Mouse (Mus musculus): ENCODE results near the gene Fhl2. TPM values are rescaled to one million over a fixed set of nuclear protein-coding genes. Genes with fewer than 3 reads are reported as not detected.

The Fhl2 gene
- polyA plus RNA-seq, 1 experiment from 2014 or later, result 380 TPM

DNA sequence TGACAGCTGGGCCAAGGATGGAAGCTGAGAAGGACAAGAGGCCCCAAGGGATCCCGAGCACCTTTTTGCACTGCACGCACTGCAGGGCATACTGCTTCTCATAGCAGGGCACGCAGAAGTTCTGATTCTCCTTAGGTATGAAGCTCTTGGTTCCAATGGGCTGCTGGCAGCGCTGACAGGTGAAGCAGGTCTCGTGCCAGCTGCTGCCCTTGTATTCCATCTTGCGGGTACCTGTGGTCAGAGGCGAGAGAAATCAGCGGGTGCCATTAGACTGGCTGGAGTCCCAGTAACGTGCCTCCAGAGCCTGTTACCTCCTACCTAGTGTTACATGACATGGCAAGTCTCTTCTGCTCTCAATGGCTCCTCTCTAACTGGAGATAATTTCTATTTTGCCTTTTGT, 65.2 kb downstream of the Fhl2 start:
- DNase-seq (ENCODE audit: low read depth, low spot score) (no peak), ATAC-seq (no peak)
- ChIA-PET POLR2A (interaction anchor here (1.0 kb wide), 1 partner anchor 31 kb away, joined by 4 read pairs; no protein-coding TSS in a partner anchor), CTCF (interaction anchor here (1.7 kb wide), 1 partner anchor 8 kb away, joined by 8 read pairs; no protein-coding TSS in a partner anchor)
- TF ChIP-seq CTCF (IDR thresholded peaks at IDR 0.05), result no peak
- no peaks in the 10 kb centered on the region for H3K27me3 ChIP-seq
- in situ Hi-C loops (cut with MboI; ENCODE audit: low pct_unique_long_range_greater_than_20kb), result loop anchor here (10.0 kb wide), 1 partner anchor 613 kb away; no protein-coding TSS in a partner anchor

DNA sequence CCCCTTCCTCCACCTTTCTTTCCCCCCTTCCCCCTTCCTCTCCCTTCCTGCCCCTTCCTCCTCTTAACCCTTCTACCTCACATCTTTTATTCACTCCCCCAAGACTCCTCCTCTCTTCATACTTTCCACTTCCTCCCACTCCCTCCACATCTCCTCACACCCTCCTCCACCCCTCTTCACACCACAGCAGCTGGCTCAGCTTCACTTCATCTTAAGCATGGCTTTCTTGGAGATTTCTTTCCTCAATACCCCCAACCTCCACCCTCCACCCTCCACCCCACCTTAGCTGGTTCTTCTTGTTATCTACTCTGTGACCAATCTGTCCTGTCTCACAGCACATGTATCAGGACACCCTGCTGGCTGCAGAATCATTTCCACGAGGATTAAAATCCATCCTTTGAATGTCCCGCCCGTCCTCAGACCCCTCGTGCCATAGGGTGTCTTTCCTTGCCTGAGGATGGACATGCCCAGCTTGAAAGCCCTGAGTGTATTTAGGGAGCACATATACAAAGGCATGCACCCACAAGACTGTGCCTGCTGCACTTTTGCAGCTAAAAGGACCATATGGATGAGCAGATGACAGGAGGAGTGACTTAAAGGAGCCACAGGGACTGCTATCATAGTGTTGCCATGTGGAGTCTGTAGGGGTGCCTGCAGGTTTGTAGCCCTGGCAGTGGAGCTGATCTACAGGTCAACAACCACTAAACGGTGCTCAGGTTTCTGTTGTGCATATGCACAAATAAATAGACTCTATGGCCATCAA, 66.4 kb downstream of the Fhl2 start:
- ChIA-PET POLR2A (interaction anchor here (0.6 kb wide), 1 partner anchor 1575 kb away, joined by 12 read pairs; no protein-coding TSS in a partner anchor), CTCF (interaction anchor here (1.1 to 1.7 kb wide), 2 partner anchors 9 to 11 kb away, joined by 3 to 8 read pairs; no protein-coding TSS in a partner anchor)
- ATAC-seq, result no peak
- TF ChIP-seq CTCF (IDR thresholded peaks at IDR 0.05), result no peak
- in situ Hi-C loops (cut with MboI; ENCODE audit: low pct_unique_long_range_greater_than_20kb), result loop anchor here (10.0 kb wide), 1 partner anchor 614 kb away; no protein-coding TSS in a partner anchor
- no peak for DNase-seq (ENCODE audit: low read depth, low spot score)
- H3K27me3 ChIP-seq, result no peaks in the 10 kb centered on the region

DNA sequence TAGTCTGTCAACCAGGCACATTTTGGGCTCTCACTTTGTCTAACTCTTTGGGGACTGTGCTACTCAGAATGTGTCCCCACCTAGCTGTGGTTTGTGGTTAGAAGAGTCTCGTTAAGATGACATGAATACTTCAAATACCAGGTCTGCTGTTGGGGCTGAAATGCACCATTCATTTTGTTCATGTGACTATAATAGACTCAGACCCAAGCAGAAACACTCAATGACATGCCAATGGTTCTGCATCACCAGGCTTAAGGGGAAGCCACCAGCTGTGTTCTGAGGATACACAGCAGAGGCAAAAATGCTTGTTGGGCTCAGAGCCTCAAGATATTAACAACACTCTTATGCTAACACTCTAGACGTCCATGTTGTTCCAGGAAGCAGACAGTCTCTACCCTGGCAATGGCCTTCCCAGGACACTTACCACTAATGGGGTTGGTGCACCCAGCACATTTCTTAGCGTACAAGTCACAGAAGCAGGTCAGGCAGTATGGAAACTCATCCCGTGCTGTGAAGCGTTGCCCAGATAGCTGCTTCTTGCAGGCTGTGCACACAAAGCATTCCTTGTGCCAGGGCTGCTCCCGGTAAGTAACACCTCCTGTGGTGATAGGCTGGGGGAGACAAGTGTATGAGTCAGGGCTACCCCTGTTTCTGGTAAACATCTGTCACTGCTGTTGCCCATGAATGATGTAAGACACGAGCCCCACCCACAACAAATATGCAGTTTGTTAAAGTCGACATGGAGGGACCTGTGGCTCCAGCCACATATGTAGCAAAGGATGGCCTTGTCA, 68.8 kb downstream of the Fhl2 start:
- DNase-seq (ENCODE audit: low read depth, low spot score) (no peak), ATAC-seq (peak; percentile 88)
- TF ChIP-seq CTCF (IDR thresholded peaks at IDR 0.05), result no peak
- ChIA-PET POLR2A (interaction anchor here (1.1 kb wide), 2 partner anchors 31 to 37 kb away, joined by 3 to 4 read pairs; no protein-coding TSS in a partner anchor), CTCF (interaction anchor here (1.0 to 1.5 kb wide), 3 partner anchors 11 to 141 kb away, joined by 3 to 8 read pairs (median 3); no protein-coding TSS in a partner anchor)
- no peaks in the 10 kb centered on the region for H3K27me3 ChIP-seq
- in situ Hi-C loops (cut with MboI; ENCODE audit: low pct_unique_long_range_greater_than_20kb), result no loop called here

DNA sequence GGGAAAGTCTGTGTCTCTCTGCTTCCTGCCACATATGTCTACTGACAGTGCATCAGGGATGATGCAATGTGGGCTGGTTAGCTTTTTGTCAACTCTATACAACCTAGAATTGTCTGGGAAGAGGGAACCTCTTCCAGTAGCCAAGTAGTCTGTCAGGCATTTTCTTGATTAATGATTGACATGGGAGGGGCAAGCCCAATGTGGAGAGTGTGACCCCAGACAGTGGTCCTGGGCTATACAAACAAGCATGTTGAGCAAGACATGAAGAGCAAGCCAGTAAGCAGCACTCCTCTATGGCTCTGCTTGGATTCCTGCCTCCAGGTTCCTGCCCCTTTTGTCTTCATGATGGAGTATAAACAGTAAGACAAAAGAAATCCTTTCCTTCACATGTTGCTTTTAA, 69.6 kb downstream of the Fhl2 start:
- TF ChIP-seq CTCF (IDR thresholded peaks at IDR 0.05), result no peak

DNA sequence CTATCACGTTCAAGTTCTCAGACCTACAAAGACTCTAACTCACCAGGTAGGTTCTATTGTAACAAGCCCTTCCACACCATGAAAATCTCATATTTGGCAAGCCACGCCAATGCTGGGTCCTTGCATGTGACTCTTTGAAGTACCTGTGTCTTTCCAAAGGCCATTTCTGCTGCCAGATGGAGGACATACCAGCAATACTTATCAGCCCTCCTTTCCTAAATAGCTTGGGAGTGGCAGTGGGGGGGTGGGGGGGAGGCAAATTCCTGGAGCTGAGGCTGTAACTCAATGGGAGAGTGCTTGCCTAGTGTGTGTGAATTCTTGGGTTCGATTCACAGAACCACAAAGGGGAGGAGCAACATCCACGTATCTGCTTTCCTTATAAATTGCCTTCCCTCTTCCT, 72.1 kb downstream of the Fhl2 start:
- DNase-seq (ENCODE audit: low read depth, low spot score), result no peak
- in situ Hi-C loops (cut with MboI; ENCODE audit: low pct_unique_long_range_greater_than_20kb), result no loop called here
- POLR2A ChIA-PET, result interaction anchor here (1.4 kb wide), 1 partner anchor 100 kb away, joined by 3 read pairs; no protein-coding TSS in a partner anchor
- no peak for ATAC-seq
- CTCF ChIA-PET, result interaction anchor here (0.9 kb wide), 1 partner anchor 138 kb away, joined by 3 read pairs; no protein-coding TSS in a partner anchor
- TF ChIP-seq CTCF (IDR thresholded peaks at IDR 0.05), result no peak
- no peaks in the 10 kb centered on the region for H3K27me3 ChIP-seq

More for the DNA sequence above, 69.6 kb downstream of the Fhl2 start:
- ATAC-seq, result no peak
- in situ Hi-C loops (cut with MboI; ENCODE audit: low pct_unique_long_range_greater_than_20kb), result no loop called here
- ChIA-PET CTCF (interaction anchor here (1.1 to 1.5 kb wide), 2 partner anchors 12 to 142 kb away, joined by 3 to 8 read pairs; no protein-coding TSS in a partner anchor), POLR2A (interaction anchor here (0.8 to 1.1 kb wide), 3 partner anchors 9 to 38 kb away, joined by 3 to 4 read pairs (median 3); no protein-coding TSS in a partner anchor)
- no peak for DNase-seq (ENCODE audit: low read depth, low spot score)
- H3K27me3 ChIP-seq, result no peaks in the 10 kb centered on the region

DNA sequence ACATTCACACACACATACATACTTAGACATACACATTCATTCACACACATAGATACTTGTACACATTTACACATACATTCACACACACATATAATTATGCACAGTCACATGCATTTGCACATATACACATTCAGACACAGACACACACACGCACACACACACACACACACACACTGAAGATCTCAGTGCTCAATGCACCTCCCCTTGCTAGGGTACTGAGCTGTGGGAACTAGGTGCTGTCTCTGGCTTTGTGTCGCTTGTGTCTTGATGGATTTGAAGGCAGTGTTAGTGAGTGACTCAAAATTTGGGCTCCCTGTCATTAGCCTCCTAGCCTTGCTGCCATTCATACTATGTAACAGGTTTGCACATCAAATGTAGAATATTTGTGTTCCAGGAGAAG, 74.2 kb downstream of the Fhl2 start:
- no peaks in the 10 kb centered on the region for H3K27me3 ChIP-seq
- ChIA-PET CTCF (interaction anchor here (0.7 to 2.1 kb wide), 4 partner anchors 9 to 142 kb away, joined by 3 to 7 read pairs (median 4); no protein-coding TSS in a partner anchor), POLR2A (interaction anchor here (0.6 kb wide), 1 partner anchor 22 kb away, joined by 3 read pairs; no protein-coding TSS in a partner anchor)
- ATAC-seq (no peak), DNase-seq (ENCODE audit: low read depth, low spot score) (no peak)
- no peak for TF ChIP-seq CTCF (IDR thresholded peaks at IDR 0.05)
- in situ Hi-C loops (cut with MboI; ENCODE audit: low pct_unique_long_range_greater_than_20kb), result no loop called here

DNA sequence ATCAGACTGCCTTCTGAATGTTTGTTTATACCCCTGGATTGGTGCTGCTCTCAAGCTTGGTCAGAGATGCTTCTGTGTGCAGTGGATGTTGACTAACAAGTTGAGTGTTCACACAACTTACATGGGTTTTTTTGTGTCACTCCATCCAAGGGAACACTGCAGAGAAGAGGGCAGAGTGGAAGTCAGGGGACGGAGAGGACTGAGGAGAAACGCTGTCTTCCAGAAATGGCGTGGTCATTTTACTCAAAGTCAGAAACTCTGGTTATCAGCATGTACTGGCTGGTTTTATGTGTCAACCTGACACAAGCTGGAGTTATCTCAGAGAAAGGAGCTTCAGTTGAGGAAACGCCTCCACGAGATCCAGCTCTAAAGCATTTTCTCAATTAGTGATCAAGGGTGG, 75.8 kb downstream of the Fhl2 start:
- ATAC-seq (no peak), DNase-seq (ENCODE audit: low read depth, low spot score) (no peak)
- CTCF ChIA-PET, result interaction anchor here (0.9 to 1.3 kb wide), 3 partner anchors 10 to 139 kb away, joined by 3 to 4 read pairs (median 3); no protein-coding TSS in a partner anchor
- no peak for TF ChIP-seq CTCF (IDR thresholded peaks at IDR 0.05)
- POLR2A ChIA-PET, result no interaction called here
- in situ Hi-C loops (cut with MboI; ENCODE audit: low pct_unique_long_range_greater_than_20kb), result no loop called here
- H3K27me3 ChIP-seq, result no peaks in the 10 kb centered on the region

DNA sequence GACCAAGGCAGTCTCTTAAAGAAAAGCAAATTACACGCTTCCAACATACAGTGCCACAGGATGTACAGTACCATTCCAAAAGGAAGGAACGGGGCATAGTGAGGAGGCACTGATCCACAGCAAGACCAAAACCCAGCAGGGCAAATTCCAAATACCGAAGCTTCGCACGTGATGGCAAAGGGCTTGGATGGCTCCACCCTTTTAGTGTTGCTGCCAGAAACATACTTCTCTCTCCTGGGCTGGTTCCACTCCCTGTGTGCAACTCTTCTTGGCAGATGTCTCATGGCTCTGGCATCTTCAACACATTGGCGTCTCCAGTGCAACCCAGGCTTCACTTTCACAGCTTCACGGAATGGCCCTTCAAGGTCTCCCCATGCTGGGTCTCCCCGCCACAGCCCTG, 79.3 kb downstream of the Fhl2 start:
- TF ChIP-seq CTCF (IDR thresholded peaks at IDR 0.05), result no peak
- DNase-seq (ENCODE audit: low read depth, low spot score) (peak; percentile 53), ATAC-seq (peak; percentile 88)
- in situ Hi-C loops (cut with MboI; ENCODE audit: low pct_unique_long_range_greater_than_20kb), result no loop called here
- H3K27me3 ChIP-seq, result no peaks in the 10 kb centered on the region
- ChIA-PET POLR2A (interaction anchor here (0.7 to 1.1 kb wide), 3 partner anchors 26 to 137 kb away, joined by 3 to 4 read pairs (median 3); no protein-coding TSS in a partner anchor), CTCF (interaction anchor here (0.9 to 1.6 kb wide), 2 partner anchors 146 to 147 kb away, joined by 3 to 4 read pairs; no protein-coding TSS in a partner anchor)

DNA sequence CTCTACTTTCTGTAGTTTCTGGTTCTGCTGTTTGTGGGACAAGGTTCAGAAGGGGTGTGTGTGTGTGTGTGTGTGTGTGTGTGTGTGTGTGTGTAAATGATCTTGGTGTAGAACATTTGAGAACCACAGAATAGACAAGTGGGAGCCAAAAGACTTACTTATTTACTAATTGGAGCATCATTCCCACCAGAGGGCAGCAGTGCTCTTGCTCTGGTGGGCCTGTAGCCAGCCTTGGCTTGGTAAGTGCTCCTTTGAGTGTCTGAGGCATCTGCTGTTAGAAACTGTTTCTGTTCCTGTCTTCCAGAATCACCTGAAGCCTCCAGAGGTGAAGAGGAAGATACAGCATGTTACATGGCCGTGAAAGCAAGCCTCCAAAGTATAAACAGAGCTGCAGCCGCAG, 83.9 kb downstream of the Fhl2 start:
- peak; percentile 82 for TF ChIP-seq CTCF (IDR thresholded peaks at IDR 0.05)
- ATAC-seq, result no peak
- no peaks in the 10 kb centered on the region for H3K27me3 ChIP-seq
- no peak for DNase-seq (ENCODE audit: low read depth, low spot score)
- in situ Hi-C loops (cut with MboI; ENCODE audit: low pct_unique_long_range_greater_than_20kb), result no loop called here
- ChIA-PET CTCF (interaction anchor here (0.8 to 2.8 kb wide), 7 partner anchors 9 to 152 kb away, joined by 3 to 12 read pairs (median 6); no protein-coding TSS in a partner anchor), POLR2A (interaction anchor here (0.5 to 0.8 kb wide), 2 partner anchors 50 to 271 kb away, joined by 3 read pairs; no protein-coding TSS in a partner anchor)

DNA sequence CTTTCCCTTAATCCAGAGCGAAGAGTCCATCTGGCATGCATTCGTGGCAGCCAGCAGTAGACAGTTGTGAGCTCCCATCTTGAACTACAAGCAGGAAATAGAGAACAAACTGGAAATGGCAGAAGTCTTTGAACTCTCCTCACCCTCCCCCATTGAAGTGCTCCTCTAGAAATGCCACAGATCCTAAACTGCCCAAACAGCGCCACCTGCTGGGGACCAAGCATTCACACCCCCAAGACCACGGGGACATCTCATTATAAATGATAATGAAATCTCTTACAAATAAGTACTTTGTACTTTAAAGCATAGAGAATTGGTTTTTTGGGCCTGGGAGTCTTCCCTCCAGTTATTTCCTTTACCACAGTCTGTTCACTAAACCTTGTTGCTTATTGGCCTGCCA, 86.2 kb downstream of the Fhl2 start:
- peak; percentile 83 for TF ChIP-seq CTCF (IDR thresholded peaks at IDR 0.05)
- DNase-seq (ENCODE audit: low read depth, low spot score) (no peak), ATAC-seq (peak; percentile 40)
- ChIA-PET POLR2A (interaction anchor here (1.2 kb wide), 1 partner anchor 31 kb away, joined by 3 read pairs; no protein-coding TSS in a partner anchor), CTCF (interaction anchor here (0.8 to 2.6 kb wide), 8 partner anchors 10 to 197 kb away, joined by 3 to 7 read pairs (median 3); no protein-coding TSS in a partner anchor)
- no peaks in the 10 kb centered on the region for H3K27me3 ChIP-seq
- in situ Hi-C loops (cut with MboI; ENCODE audit: low pct_unique_long_range_greater_than_20kb), result no loop called here
